Mouse (Mus musculus) hindbrain, embryonic 11.5 days (tissue): ENCODE results near the gene Pi4kb. TPM values are rescaled to one million over a fixed set of nuclear protein-coding genes. Genes with fewer than 3 reads are reported as not detected.
"Not testable (repeated sequence)": the region's sequence is repeated elsewhere in the genome, so short reads cannot be mapped to it uniquely, and the experiment has no call there.

Experiments used
- ATAC-seq: fragments of 200-750 bp; cut with Nextera tagmentation; 2 replicates; pipeline ENCODE4 v1.8.0; 2017; ENCODE audit warnings: mild to moderate bottlenecking, moderate TSS enrichment, moderate library complexity; ENCODE audit not compliant: low FRiP score
- DNase-seq: peaks from one replicate; pipeline ENCODE4 v3.0.0-alpha.2; 2015; ENCODE audit warnings: low spot score
- H3K27ac ChIP-seq: fragments of 300-500 bp; sonication (generic); 2 replicates; pipeline ENCODE4 v1.5.1; 2014; ENCODE audit warnings: mild to moderate bottlenecking, low read depth, low read length
- H3K27me3 ChIP-seq: fragments of 300-500 bp; sonication (generic); 2 replicates; pipeline ENCODE4 v1.6.1; 2014; ENCODE audit warnings: mild to moderate bottlenecking, low read length, moderate library complexity, mixed read lengths; ENCODE audit not compliant: control insufficient read depth, insufficient read depth
- H3K36me3 ChIP-seq: fragments of 300-500 bp; sonication (generic); 2 replicates; pipeline ENCODE4 v1.6.1; 2014; ENCODE audit warnings: mild to moderate bottlenecking, low read length, moderate library complexity, mixed read lengths; ENCODE audit not compliant: control insufficient read depth, insufficient read depth
- H3K4me1 ChIP-seq: fragments of 300-500 bp; sonication (generic); replicated peaks from 2 replicates; pipeline ENCODE4 v1.6.1; 2014; ENCODE audit warnings: low read length, mixed read lengths; ENCODE audit not compliant: control insufficient read depth, insufficient read depth
- H3K4me2 ChIP-seq: fragments of 300-500 bp; sonication (generic); replicated peaks from 2 replicates; pipeline ENCODE4 v1.6.1; 2014; ENCODE audit warnings: mild to moderate bottlenecking, low read depth, low read length
- H3K4me3 ChIP-seq: fragments of 300-500 bp; sonication (generic); 2 replicates; pipeline ENCODE4 v1.5.1; 2014; ENCODE audit warnings: low read depth, low read length
- H3K9ac ChIP-seq: fragments of 300-500 bp; sonication (generic); 2 replicates; pipeline ENCODE4 v1.6.1; 2014; ENCODE audit warnings: low read depth, low read length
- H3K9me3 ChIP-seq: fragments of 300-500 bp; sonication (generic); 2 replicates; pipeline ENCODE4 v1.6.1; 2016; ENCODE audit warnings: low read length; ENCODE audit not compliant: control insufficient read depth
- WGBS: fragments of 180-500 bp; shearing (Covaris S2); extraction: QIAGEN DNeasy Blood & Tissue Kit; methylation state at CpG from one replicate; pipeline ENCODE4 v1.1.7; 2014; 5-methylcytosine and 5-hydroxymethylcytosine counted together
- polyA plus RNA-seq: library from polyadenylated mRNA; unstranded; fragments of >200 nt; fragmentation: Nextera tagmentation; extraction: Ambion mirVana; gene quantifications from 2 replicates; pipeline ENCODE4 v1.2.1, GENCODE M21; 2014

The Pi4kb gene
- 22.1 and 24.4 TPM in 2 replicates for polyA plus RNA-seq

- Histone ChIP-seq H3K27me3 (no peaks in the 10 kb centered on the region), H3K4me1 (0 out of 2 replicates have a peak, but pooled peaks cover 3% of the 10 kb centered on the region), H3K4me3 (peak within 1 kb of the TSS; percentile 89), H3K9me3 (no peaks in the 10 kb centered on the region), H3K36me3 (no peaks in the 10 kb centered on the region), H3K4me2 (peak within 1 kb of the TSS; percentile 69), H3K9ac (peak within 1 kb of the TSS; percentile 90), H3K27ac (peak within 1 kb of the TSS; percentile 83)
- ATAC-seq: peak; percentile 94
- WGBS: 0% methylated on average over 57 of the region's 57 CpGs
- DNase-seq: peak; percentile 96
Measured at GRCm38 (mm10) chr3:94974528-94975422, at the start of gene Pi4kb. Gene Pi4kb (plus strand): TSS chr3:94974731.

DNA sequence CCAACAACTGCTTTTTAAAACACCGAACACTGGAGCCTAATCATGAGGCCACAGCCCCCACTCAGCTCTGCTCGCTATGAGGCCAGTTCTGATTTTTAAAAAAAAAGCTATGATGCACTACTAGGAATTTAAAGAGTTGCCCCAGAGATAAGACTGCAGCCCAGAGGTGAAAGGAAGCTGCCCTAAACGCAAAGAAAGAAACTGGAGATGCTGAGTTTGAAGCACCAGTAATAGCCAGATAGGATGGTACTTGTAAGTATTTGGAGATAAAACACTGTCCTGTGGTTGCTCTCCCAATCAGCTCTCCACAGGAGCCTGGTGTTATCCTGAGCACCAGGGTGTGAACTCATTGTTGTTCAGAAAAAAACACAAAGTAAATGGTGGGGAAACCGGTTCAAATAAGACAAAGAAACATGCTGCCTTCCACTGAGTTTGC lies 48.2 kb upstream of the Pi4kb start:
- not testable (repeated sequence) for ATAC-seq, H3K27ac ChIP-seq, H3K4me1 ChIP-seq, H3K9ac ChIP-seq, H3K9me3 ChIP-seq, DNase-seq, H3K4me3 ChIP-seq, H3K4me2 ChIP-seq, H3K36me3 ChIP-seq, H3K27me3 ChIP-seq
- 50% methylated on average over 4 of the region's 4 CpGs for WGBS

DNA sequence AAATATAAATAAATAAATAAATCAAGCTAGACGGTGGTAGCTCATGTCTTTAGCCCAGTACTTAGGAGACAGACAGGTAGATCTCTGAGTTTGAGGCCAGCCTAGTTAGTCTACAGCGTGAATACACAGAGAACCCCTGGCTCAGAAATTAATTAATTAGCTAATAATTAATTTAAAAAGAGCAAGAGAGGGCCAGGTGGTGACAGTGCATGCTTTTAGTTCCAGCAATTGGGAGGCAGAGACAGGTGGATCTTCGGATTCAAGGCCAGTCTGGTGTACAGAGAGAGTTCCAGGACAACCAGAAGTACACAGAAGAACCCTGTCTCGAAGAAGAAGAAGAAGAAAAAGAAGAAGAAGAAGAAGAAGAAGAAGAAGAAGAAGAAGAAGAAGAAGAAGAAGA lies 45.6 kb upstream of the Pi4kb start:
- not testable (repeated sequence) for H3K36me3 ChIP-seq, H3K27me3 ChIP-seq, DNase-seq, ATAC-seq, H3K9ac ChIP-seq, H3K4me2 ChIP-seq, H3K9me3 ChIP-seq, H3K27ac ChIP-seq, H3K4me3 ChIP-seq, H3K4me1 ChIP-seq
- 65% methylated on average over 3 of the region's 4 CpGs for WGBS

DNA sequence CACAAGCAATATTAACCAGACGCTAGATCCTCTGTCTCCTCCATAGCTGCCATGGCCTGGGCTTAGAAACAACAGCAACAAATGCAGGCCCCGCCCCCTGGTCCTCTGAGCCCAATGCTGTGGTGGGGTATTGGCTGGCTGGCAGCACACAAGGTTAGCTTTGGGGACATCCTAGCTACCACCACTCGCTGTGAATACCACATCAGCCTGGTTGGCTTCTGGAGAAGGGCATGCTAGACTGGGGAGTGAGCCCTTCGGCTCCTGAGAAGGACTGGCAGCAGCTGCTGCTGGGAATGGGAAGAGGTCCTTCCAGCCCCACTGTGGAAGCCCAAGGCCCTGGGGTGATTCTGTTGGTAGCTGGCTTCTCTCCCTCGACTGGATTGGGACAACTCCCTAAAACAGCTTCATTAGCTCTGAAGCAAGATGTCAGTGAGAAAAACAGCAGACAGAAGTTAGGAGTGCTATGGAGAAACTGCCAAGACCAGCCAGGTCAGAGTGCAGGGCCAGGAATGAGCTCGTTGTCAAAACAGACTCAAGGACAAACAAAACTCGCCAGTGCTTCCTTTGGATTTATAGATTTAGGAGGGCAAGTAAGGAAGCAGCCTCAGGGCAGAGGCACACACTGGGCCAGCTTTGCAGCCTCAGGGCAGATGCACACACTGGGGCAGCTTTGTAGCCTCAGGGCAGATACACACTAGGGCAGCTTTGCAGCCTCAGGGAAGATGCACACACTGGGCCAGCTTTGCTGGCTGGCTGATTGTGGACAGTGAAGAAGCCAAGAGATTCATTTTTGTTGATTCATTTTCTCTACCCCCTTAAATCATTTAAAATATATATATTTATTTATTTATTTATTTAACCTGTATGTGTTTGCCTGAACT lies 43.9 kb upstream of the Pi4kb start:
- not testable (repeated sequence) for H3K9ac ChIP-seq, ATAC-seq, H3K9me3 ChIP-seq, H3K27ac ChIP-seq, H3K36me3 ChIP-seq, DNase-seq, H3K27me3 ChIP-seq, H3K4me3 ChIP-seq, H3K4me2 ChIP-seq, H3K4me1 ChIP-seq
- 40% methylated on average over 7 of the region's 7 CpGs for WGBS

GRCm38 (mm10) chr3:94931427-94932082 lies 43.0 kb upstream of the Pi4kb start:
- H3K4me3 ChIP-seq, H3K27ac ChIP-seq, H3K4me2 ChIP-seq, H3K9ac ChIP-seq, H3K36me3 ChIP-seq, ATAC-seq, H3K4me1 ChIP-seq, DNase-seq, H3K9me3 ChIP-seq, H3K27me3 ChIP-seq: not testable (repeated sequence)
- 82% methylated on average over 10 of the region's 10 CpGs for WGBS

GRCm38 (mm10) chr3:94932279-94932678 lies 42.3 kb upstream of the Pi4kb start:
- H3K27ac ChIP-seq, H3K27me3 ChIP-seq, H3K4me2 ChIP-seq, H3K9ac ChIP-seq, ATAC-seq, DNase-seq, H3K9me3 ChIP-seq, H3K4me3 ChIP-seq, H3K4me1 ChIP-seq, H3K36me3 ChIP-seq: not testable (repeated sequence)
- WGBS: 82% methylated on average over 2 of the region's 2 CpGs

GRCm38 (mm10) chr3:94932809-94933564 lies 41.5 kb upstream of the Pi4kb start, which contains the start of gene Selenbp1:
Gene Selenbp1 (plus strand): TSS chr3:94933056.
- Histone ChIP-seq H3K4me3 (peak within 1 kb of the TSS; percentile 8; the same call in 1 of the 2 replicates), H3K9me3 (no peaks in the 10 kb centered on the region), H3K36me3 (no peaks in the 10 kb centered on the region), H3K27me3 (no peaks in the 10 kb centered on the region), H3K27ac (no peak within 1 kb of the TSS), H3K9ac (peak within 1 kb of the TSS; percentile 31; the same call in 1 of the 2 replicates), H3K4me1 (no peaks in the 10 kb centered on the region), H3K4me2 (peak within 1 kb of the TSS; percentile 25)
- ATAC-seq: peak; percentile 70
- 26% methylated on average over 16 of the region's 16 CpGs for WGBS
- DNase-seq: peak; percentile 52

DNA sequence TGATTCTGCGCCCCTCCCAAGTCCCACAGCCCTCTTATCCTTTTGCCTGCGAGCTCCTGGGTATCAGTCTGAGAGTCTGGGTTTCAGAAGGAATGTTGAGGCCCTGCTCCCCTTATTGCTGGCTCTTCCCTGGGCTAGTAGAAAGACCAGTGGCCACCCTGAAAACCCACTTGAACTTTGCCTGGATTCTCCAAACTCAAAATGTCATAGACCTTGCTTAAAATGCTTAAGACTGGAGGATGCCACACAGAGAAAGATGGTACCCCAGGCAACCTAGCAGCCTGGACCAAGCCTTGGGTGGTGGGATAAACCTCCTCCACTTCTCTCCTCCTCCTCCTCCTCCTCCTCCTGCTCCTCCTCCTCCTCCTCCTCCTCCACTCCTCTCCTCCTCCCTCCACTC lies 40.9 kb upstream of the Pi4kb start:
- H3K27me3 ChIP-seq, H3K4me1 ChIP-seq, DNase-seq, H3K4me3 ChIP-seq, H3K27ac ChIP-seq, H3K4me2 ChIP-seq, H3K9me3 ChIP-seq, ATAC-seq, H3K36me3 ChIP-seq, H3K9ac ChIP-seq: not testable (repeated sequence)
- WGBS: no CpG with 5 or more reads among the region's 2 CpGs
